Mouse (Mus musculus) hindbrain, embryonic 10.5 days (tissue): ENCODE data around the gene Zdhhc25. TPM values are rescaled to one million over a fixed set of nuclear protein-coding genes. Genes with fewer than 3 reads are reported as not detected.

ENCODE experiments used
- polyA plus RNA-seq: library from polyadenylated mRNA; unstranded; fragments of >200 nt; fragmentation: Nextera tagmentation; extraction: Ambion mirVana; gene quantifications from 2 replicates; pipeline ENCODE4 v1.2.1, GENCODE M21; 2016

Gene Zdhhc25
- polyA plus RNA-seq, 1 experiment from 2014 or later, result not detected

Other genes with a start within 250 kb of the Zdhhc25 start
- gene Brd1, start 133.9 kb downstream of the Zdhhc25 start, polyA plus RNA-seq, result 16.9 and 19.6 TPM in 2 replicates
- gene Zbed4, start 151.4 kb downstream of the Zdhhc25 start, polyA plus RNA-seq, result 37.2 and 40.8 TPM in 2 replicates
- gene Alg12, start 219.0 kb downstream of the Zdhhc25 start, polyA plus RNA-seq, result 11.7 and 12.2 TPM in 2 replicates
- 88.5 and 106 TPM in 2 replicates for gene Creld2, start 219.3 kb downstream of the Zdhhc25 start, polyA plus RNA-seq